Mouse (Mus musculus) liver, adult 2 months (tissue): ENCODE results near the gene Ldhc.

Experiments
- CTCF ChIP-seq: fragments of 200-500 bp; IDR thresholded peaks from 2 replicates; pipeline ENCODE4 v1.5.1; 2011; ENCODE audit warnings: low read depth, low read length, control low read depth
- POLR2A ChIP-seq: fragments of 200-500 bp; IDR thresholded peaks from 2 replicates; pipeline ENCODE4 v1.6.1; 2011; ENCODE audit warnings: low read length, control low read depth; ENCODE audit not compliant: insufficient read depth; ENCODE audit errors: extremely low read depth

- TF ChIP-seq POLR2A (no peak), CTCF (no peak)
Observed at GRCm38 (mm10) chr7:46916376-46916775, 55.4 kb downstream of the Ldhc start.
